Mouse (Mus musculus) heart, postnatal 0 days (tissue): ENCODE data around the gene 4930539E08Rik.

Experiments
- CTCF ChIP-seq: IDR thresholded peaks from 2 replicates; pipeline ENCODE4 v1.5.1; 2016; ENCODE audit warnings: antibody characterized with exemption, control low read depth, low read depth
- EP300 ChIP-seq: IDR thresholded peaks from 2 replicates; pipeline ENCODE4 v1.6.1; 2016; ENCODE audit warnings: antibody characterized with exemption, low read depth

DNA sequence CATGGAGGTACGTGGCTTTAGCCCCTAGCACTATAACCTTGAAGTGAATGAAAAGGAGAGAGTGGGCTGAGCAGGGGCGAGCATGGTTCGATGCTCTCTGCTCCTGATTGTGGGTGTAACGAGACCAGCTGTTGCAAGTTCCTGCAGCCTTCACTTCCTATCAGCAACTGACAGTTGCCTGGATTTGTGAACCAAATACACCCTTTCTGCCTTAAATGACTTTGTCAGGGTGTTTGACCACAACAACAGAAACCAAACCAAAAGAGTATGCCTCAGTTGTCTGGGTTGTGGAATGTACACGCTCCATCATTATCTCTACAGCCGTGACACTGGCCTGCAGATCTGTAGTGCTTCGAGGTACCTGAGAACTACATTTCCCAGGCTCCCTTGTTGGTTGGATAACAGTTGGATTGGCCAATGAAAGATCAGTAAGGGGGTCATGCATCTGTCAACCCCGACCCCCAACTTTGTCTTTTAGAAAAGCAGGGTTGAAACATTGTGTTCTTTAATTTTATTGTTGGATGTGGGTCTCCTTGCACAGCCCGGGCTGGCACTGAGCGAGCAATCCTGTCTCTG is 31.1 kb downstream of the 4930539E08Rik start:
- TF ChIP-seq CTCF (no peak), EP300 (no peak)
